Mouse (Mus musculus) liver, embryonic 15.5 days (tissue): ENCODE measurements around the gene Pdzd3. TPM values are rescaled to one million over a fixed set of nuclear protein-coding genes. Genes with fewer than 3 reads are reported as not detected.
A peak's percentile ranks its signal among the peaks of the same experiment; 100 is the strongest.

Source experiments
- ATAC-seq: fragments of 200-750 bp; cut with Nextera tagmentation; 2 replicates; pipeline ENCODE4 v1.8.0; 2017; ENCODE audit warnings: moderate number of reproducible peaks, mild to moderate bottlenecking, moderate library complexity; ENCODE audit not compliant: insufficient read depth
- H3K27ac ChIP-seq: fragments of 300-500 bp; sonication (generic); replicated peaks from 2 replicates; pipeline ENCODE4 v1.5.1; 2015; ENCODE audit warnings: mild to moderate bottlenecking, inconsistent platforms
- H3K27me3 ChIP-seq: fragments of 300-500 bp; sonication (generic); 2 replicates; pipeline ENCODE4 v1.6.1; 2015; ENCODE audit warnings: mild to moderate bottlenecking, inconsistent platforms
- H3K36me3 ChIP-seq: fragments of 300-500 bp; sonication (generic); replicated peaks from 2 replicates; pipeline ENCODE4 v1.6.1; 2015; ENCODE audit warnings: moderate library complexity, mild to moderate bottlenecking, inconsistent platforms
- H3K4me1 ChIP-seq: fragments of 300-500 bp; sonication (generic); replicated peaks from 2 replicates; pipeline ENCODE4 v1.6.1; 2015; ENCODE audit warnings: inconsistent platforms
- H3K4me2 ChIP-seq: fragments of 300-500 bp; sonication (generic); 2 replicates; pipeline ENCODE4 v1.6.1; 2015; ENCODE audit warnings: moderate library complexity, mild to moderate bottlenecking, inconsistent platforms
- H3K4me3 ChIP-seq: fragments of 300-500 bp; sonication (generic); replicated peaks from 2 replicates; pipeline ENCODE4 v1.5.1; 2015; ENCODE audit warnings: mild to moderate bottlenecking, inconsistent platforms
- H3K9ac ChIP-seq: fragments of 300-500 bp; sonication (generic); 2 replicates; pipeline ENCODE4 v1.6.1; 2015; ENCODE audit warnings: moderate library complexity, mild to moderate bottlenecking, inconsistent platforms
- H3K9me3 ChIP-seq: fragments of 300-500 bp; sonication (generic); replicated peaks from 2 replicates; pipeline ENCODE4 v1.6.1; 2016; ENCODE audit warnings: inconsistent platforms
- WGBS: fragments of 180-500 bp; shearing (Covaris S2); methylation state at CpG from one replicate; pipeline ENCODE4 v1.1.7; 2015; ENCODE audit warnings: mixed read lengths; ENCODE audit not compliant: insufficient replicate concordance; 5-methylcytosine and 5-hydroxymethylcytosine counted together
- polyA plus RNA-seq: library from polyadenylated mRNA; unstranded; fragments of >200 nt; fragmentation: Nextera tagmentation; extraction: Ambion mirVana; gene quantifications from 2 replicates; pipeline ENCODE4 v1.2.1, GENCODE M21; 2015

Gene Pdzd3
- polyA plus RNA-seq, 1 experiment from 2014 or later: not detected

GRCm38 (mm10) chr9:44250445-44250844 lies 826 bp downstream of the Pdzd3 start:
- ATAC-seq: no peak
- WGBS: 33% methylated on average over 4 of the region's 4 CpGs

DNA sequence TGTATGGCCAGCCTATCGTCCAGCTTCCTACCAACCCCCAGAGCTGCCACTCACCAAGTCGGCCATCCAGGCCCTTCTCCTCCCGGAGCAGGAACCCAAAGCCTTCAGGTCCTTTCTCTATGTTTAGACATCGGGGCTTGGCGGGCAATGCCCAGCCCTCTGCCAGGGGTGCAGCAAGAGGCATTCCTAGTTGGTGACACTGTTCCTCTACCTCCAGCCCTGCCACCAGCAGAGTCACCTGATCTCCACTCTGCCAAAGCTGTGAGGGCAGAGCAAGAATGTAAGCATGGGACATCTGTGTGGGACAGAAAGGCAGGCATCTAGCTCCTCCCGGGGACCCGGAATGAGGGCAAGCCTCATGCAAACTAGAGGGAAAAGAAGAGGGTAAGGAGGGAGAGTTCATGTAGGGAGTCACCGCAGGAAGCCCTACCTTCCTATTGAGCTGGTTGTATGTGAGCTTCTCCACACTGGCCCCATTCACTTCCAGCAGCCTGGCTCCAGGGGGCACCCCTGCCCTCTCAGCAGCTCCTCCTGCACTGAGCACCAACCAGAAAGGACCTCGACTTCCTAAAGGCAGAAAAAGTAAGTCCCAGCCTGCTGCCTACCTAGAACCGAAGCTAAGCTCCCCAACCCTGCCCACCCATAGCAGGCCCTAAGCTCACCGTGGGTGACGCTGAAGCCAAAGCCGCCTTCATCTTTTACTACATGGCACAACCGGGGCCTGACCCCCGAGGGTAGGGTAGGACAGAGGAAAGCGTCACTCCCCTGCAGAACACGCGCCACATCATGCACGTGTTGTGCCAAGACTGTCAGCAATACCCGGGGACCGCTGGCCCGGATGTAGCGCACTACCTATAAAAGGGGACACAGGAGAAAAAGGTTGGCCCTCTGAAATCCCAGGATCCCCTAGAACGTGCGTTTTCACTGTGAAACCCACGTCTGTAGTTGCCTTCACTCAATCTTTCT lies 1.8 kb downstream of the Pdzd3 start:
- H3K36me3 ChIP-seq: no peaks in the 10 kb centered on the region
- no peak overlapping the region for H3K4me3 ChIP-seq
- no peak overlapping the region for H3K9ac ChIP-seq
- no peak overlapping the region for H3K27ac ChIP-seq
- WGBS: 39% methylated on average over 26 of the region's 26 CpGs
- no peaks in the 10 kb centered on the region for H3K9me3 ChIP-seq
- peaks cover 25% of the 10 kb centered on the region for H3K27me3 ChIP-seq
- H3K4me2 ChIP-seq: peak overlapping the region; percentile 39; the same call in 1 of the 2 replicates
- ATAC-seq: peak; percentile 67
- H3K4me1 ChIP-seq: peaks cover 20% of the 10 kb centered on the region

More at GRCm38 (mm10) chr9:44250445-44250844, 826 bp downstream of the Pdzd3 start:
- Histone ChIP-seq H3K36me3 (no peaks in the 10 kb centered on the region), H3K27ac (no peak overlapping the region), H3K9me3 (no peaks in the 10 kb centered on the region), H3K9ac (no peak overlapping the region), H3K4me3 (no peak overlapping the region), H3K4me2 (no peak overlapping the region), H3K4me1 (peaks cover 28% of the 10 kb centered on the region), H3K27me3 (peaks cover 25% of the 10 kb centered on the region)

- no peak for ATAC-seq
- H3K9ac ChIP-seq: no peak overlapping the region
- H3K4me2 ChIP-seq: no peak overlapping the region
- H3K27me3 ChIP-seq: peaks cover 20% of the 10 kb centered on the region
- no peaks in the 10 kb centered on the region for H3K9me3 ChIP-seq
- 42% methylated on average over 6 of the region's 6 CpGs for WGBS
- H3K27ac ChIP-seq: no peak overlapping the region
- H3K4me3 ChIP-seq: no peak overlapping the region
- peaks cover 19% of the 10 kb centered on the region for H3K4me1 ChIP-seq
- H3K36me3 ChIP-seq: no peaks in the 10 kb centered on the region
These were observed 3.4 kb downstream of the Pdzd3 start for GRCm38 (mm10) chr9:44247907-44248306.

- Histone ChIP-seq H3K4me3 (no peak overlapping the region), H3K27me3 (peaks cover 11% of the 10 kb centered on the region; the same call in 1 of the 2 replicates), H3K27ac (no peak overlapping the region), H3K36me3 (no peaks in the 10 kb centered on the region), H3K9ac (no peak overlapping the region), H3K4me1 (no peaks in the 10 kb centered on the region), H3K4me2 (no peak overlapping the region), H3K9me3 (no peaks in the 10 kb centered on the region)
- 44% methylated on average over 2 of the region's 2 CpGs for WGBS
- ATAC-seq: no peak
These were observed 7.7 kb downstream of the Pdzd3 start for GRCm38 (mm10) chr9:44243621-44244020.

DNA sequence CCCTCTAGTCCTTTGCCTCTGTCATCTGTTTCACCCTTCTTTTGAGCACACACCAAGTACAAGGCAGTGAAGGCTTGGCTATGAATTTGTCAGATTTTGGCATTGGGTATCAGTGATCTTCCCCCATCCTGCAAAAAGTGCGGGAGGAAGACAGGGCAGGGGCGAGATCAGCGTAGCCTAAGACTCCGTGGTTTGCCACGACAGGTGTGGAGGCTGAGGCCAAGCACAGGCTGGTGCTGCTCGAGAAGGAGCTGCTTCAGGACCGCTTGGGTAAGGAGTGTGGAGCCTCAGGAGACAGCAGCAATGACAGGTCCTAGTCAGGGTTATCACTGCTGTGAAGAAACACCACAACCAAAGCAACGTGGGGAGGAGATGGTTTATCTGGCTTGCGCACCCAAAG lies 9.9 kb downstream of the Pdzd3 start:
- Histone ChIP-seq H3K4me3 (no peak overlapping the region), H3K4me1 (no peaks in the 10 kb centered on the region; the same call in 1 of the 2 replicates), H3K36me3 (no peaks in the 10 kb centered on the region), H3K4me2 (no peak overlapping the region), H3K27me3 (0 out of 2 replicates have a peak, but pooled peaks cover 6% of the 10 kb centered on the region), H3K27ac (no peak overlapping the region), H3K9ac (no peak overlapping the region), H3K9me3 (no peaks in the 10 kb centered on the region)
- ATAC-seq: no peak
- WGBS: 35% methylated on average over 9 of the region's 9 CpGs

DNA sequence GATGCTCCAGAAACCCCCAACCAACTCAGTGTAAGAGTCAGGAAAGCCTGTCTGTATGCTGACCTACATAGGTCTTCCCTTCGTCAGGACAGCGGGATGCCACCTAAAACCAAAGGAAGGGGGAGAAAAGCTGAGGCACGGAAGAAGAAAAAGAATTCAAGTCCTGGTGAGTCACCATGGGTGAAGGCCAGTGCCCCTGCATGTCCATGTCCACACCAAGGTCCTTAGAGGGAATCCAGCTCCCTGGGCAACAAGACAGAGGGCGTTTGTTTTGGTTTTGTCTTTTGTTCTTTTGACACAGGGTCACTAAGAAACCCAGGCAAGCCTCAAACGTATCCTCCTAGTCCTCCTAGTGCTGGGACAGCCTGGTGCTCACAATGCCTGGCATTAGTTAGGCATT lies 10.4 kb downstream of the Pdzd3 start:
- no peak overlapping the region for H3K9ac ChIP-seq

DNA sequence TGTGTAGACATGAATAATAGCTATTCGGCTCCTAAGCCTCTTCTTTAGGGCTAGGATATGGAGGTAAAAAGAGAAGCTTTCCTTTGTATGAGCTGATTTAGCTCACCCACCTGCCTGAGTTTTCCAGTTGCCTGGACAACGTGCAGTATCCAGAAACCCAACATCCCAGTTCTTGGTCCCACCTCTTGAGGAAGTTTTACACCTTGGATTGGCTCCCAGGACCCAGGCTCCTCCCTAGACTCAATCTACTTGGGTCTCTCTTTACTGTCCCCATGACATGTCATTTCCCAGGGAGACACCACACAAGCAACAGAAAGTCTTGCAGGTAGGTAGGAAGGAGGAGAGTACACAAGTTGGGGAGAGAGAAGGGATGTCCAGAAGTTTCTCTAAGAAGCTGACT lies 10.9 kb downstream of the Pdzd3 start, which contains the start of gene Ccdc153:
Gene Ccdc153, plus strand, starts transcription at position 278 of the 400 bp plus-strand sequence.
- Histone ChIP-seq H3K4me1 (no peaks in the 10 kb centered on the region; the same call in 1 of the 2 replicates), H3K27me3 (0 out of 2 replicates have a peak, but pooled peaks cover 6% of the 10 kb centered on the region), H3K27ac (no peak within 1 kb of the TSS), H3K9ac (no peak within 1 kb of the TSS), H3K4me3 (no peak within 1 kb of the TSS), H3K36me3 (no peaks in the 10 kb centered on the region), H3K9me3 (no peaks in the 10 kb centered on the region), H3K4me2 (no peak within 1 kb of the TSS)
- ATAC-seq: no peak
- WGBS: 49% methylated on average over 2 of the region's 2 CpGs

More for the DNA sequence above, 10.4 kb downstream of the Pdzd3 start:
- Histone ChIP-seq H3K9me3 (no peaks in the 10 kb centered on the region), H3K4me2 (no peak overlapping the region), H3K4me1 (no peaks in the 10 kb centered on the region; the same call in 1 of the 2 replicates), H3K27ac (no peak overlapping the region), H3K4me3 (no peak overlapping the region), H3K27me3 (0 out of 2 replicates have a peak, but pooled peaks cover 6% of the 10 kb centered on the region), H3K36me3 (no peaks in the 10 kb centered on the region)
- 56% methylated on average over 5 of the region's 5 CpGs for WGBS
- ATAC-seq: no peak

DNA sequence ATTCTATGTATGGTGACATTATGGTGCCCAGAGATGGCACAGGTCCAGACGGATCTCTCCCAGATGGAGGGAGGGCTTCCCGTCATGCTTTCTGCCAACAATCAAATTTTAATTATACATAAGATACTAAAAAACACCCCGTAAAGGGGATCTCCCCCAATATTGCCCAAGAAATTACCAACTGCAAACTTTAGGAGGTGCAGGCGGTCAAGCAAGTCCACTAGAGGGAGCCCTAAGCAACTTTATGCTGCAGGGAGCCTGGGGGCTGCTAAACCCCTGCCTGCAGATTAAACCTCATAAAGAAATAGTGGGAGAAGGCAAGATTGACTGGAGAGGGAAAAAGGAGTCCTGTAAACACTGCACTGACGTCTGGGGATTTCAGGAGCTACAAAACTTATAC lies 11.8 kb downstream of the Pdzd3 start:
- ATAC-seq: no peak
- 0 out of 2 replicates have a peak, but pooled peaks cover 6% of the 10 kb centered on the region for H3K27me3 ChIP-seq
- no peak overlapping the region for H3K4me3 ChIP-seq
- WGBS: 10% methylated on average over 5 of the region's 5 CpGs
- no peaks in the 10 kb centered on the region for H3K36me3 ChIP-seq
- no peak overlapping the region for H3K27ac ChIP-seq
- H3K4me2 ChIP-seq: no peak overlapping the region
- H3K9me3 ChIP-seq: no peaks in the 10 kb centered on the region
- no peak overlapping the region for H3K9ac ChIP-seq
- peaks cover 6% of the 10 kb centered on the region for H3K4me1 ChIP-seq

GRCm38 (mm10) chr9:44238501-44239190 lies 12.6 kb downstream of the Pdzd3 start:
- no peak overlapping the region for H3K27ac ChIP-seq
- H3K36me3 ChIP-seq: no peaks in the 10 kb centered on the region
- H3K27me3 ChIP-seq: 0 out of 2 replicates have a peak, but pooled peaks cover 6% of the 10 kb centered on the region
- no peak for ATAC-seq
- 68% methylated on average over 17 of the region's 17 CpGs for WGBS
- H3K9ac ChIP-seq: no peak overlapping the region
- H3K4me3 ChIP-seq: no peak overlapping the region
- H3K9me3 ChIP-seq: no peaks in the 10 kb centered on the region
- no peak overlapping the region for H3K4me2 ChIP-seq
- H3K4me1 ChIP-seq: peaks cover 9% of the 10 kb centered on the region

DNA sequence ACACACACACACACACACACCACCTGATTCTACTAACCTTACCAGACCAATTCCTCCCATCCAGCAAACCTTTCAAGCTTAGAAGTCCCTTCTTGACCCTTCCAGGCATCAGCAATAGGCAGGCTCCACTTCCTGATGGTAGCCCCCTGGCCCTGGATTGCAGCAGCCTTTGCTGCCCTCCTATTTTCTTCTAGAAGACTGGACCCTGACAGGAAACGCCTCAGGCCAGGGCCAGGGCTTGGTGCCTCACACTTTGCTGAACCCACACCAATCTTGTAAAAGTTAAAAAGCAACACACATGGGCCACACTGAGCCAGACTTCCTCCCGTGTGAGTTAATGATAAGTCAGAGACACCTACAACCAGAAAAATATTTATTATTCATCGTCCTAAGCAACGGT lies 14.1 kb downstream of the Pdzd3 start:
- H3K4me1 ChIP-seq: peaks cover 22% of the 10 kb centered on the region
- no peak overlapping the region for H3K4me2 ChIP-seq
- no peak overlapping the region for H3K9ac ChIP-seq
- WGBS: 62% methylated on average over 4 of the region's 4 CpGs
- no peak for ATAC-seq
- no peaks in the 10 kb centered on the region for H3K36me3 ChIP-seq
- 0 out of 2 replicates have a peak, but pooled peaks cover 6% of the 10 kb centered on the region for H3K27me3 ChIP-seq
- H3K4me3 ChIP-seq: no peak overlapping the region
- H3K27ac ChIP-seq: no peak overlapping the region
- H3K9me3 ChIP-seq: no peaks in the 10 kb centered on the region

DNA sequence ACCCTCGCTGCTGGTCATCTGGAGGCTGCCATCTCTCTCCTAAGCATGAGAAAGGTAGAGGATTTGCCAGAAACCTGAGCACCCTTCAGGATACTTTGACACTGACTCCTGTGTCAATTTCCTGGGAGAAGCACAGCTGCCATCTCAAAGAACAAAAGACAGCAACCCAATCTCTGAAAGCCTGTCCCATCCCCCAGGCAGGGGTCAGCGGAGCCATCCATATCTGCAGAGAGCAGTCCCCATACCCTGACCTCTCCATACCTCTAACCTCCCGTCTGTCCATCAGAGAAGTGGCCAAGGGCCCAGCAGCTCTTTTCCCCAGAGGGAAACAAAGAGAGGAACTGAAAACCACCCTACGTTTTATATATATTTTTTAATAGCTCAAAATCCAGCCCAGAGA lies 14.7 kb downstream of the Pdzd3 start:
- Histone ChIP-seq H3K9ac (no peak overlapping the region), H3K36me3 (no peaks in the 10 kb centered on the region), H3K4me2 (no peak overlapping the region), H3K4me3 (no peak overlapping the region), H3K9me3 (no peaks in the 10 kb centered on the region), H3K4me1 (peaks cover 28% of the 10 kb centered on the region), H3K27ac (no peak overlapping the region), H3K27me3 (0 out of 2 replicates have a peak, but pooled peaks cover 6% of the 10 kb centered on the region)
- WGBS: 59% methylated on average over 4 of the region's 4 CpGs
- no peak for ATAC-seq
